Mouse (Mus musculus): ENCODE results near the gene Abr. TPM values are rescaled to one million over a fixed set of nuclear protein-coding genes. Genes with fewer than 3 reads are reported as not detected.
A peak's percentile ranks its signal among the peaks of the same experiment; 100 is the strongest.

Abr gene
- polyA plus RNA-seq, 1 experiment from 2014 or later = 70.2 TPM

GRCm38 (mm10) chr11:76478676-76479655, 143.1 kb downstream of the Abr start:
- 89% methylated on average over 13 of the region's 13 CpGs for WGBS
- H3K4me3 ChIP-seq = no peak overlapping the region
- no peaks in the 10 kb centered on the region for H3K9me3 ChIP-seq (replicated peaks)
- H3K27ac ChIP-seq = no peak overlapping the region
- H3K36me3 ChIP-seq (ENCODE audit: poor library complexity, severe bottlenecking) = peaks cover 13% of the 10 kb centered on the region; the same call in 1 of the 2 replicates
- no peak overlapping the region for H3K4me2 ChIP-seq
- H3K4me1 ChIP-seq = peaks cover 23% of the 10 kb centered on the region
- H3K9ac ChIP-seq = no peak overlapping the region
- no peak for ATAC-seq
- H3K27me3 ChIP-seq = no peaks in the 10 kb centered on the region

DNA sequence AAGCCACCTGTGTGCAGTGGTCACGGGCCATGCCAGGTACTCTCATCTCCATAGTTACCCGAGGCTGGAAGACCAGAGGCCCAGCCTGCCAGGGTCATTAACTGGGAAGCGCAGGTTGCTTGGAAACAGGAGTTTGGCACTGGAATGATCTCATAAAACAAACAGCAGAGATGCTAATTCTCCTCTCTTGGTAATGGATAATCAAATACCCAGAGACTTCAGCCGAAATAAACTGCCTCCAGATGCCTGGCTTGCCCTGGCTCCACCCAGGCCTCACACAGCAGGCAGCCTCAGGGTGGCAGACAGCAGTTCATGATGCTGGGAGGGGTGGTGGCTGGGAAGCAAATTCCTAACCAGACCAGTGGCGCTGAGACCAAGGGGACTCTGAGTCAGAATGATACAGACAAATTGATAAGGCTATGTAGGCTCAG, 145.0 kb downstream of the Abr start:
- Histone ChIP-seq H3K4me2 (no peak overlapping the region), H3K4me1 (peaks cover 32% of the 10 kb centered on the region), H3K27me3 (no peaks in the 10 kb centered on the region), H3K4me3 (no peak overlapping the region), H3K36me3 (ENCODE audit: poor library complexity, severe bottlenecking) (peaks cover 13% of the 10 kb centered on the region; the same call in 1 of the 2 replicates), H3K27ac (peak overlapping the region; percentile 57), H3K9ac (peak overlapping the region; percentile 34; the same call in 1 of the 2 replicates), H3K9me3 (replicated peaks) (no peaks in the 10 kb centered on the region)
- 29% methylated on average over 5 of the region's 5 CpGs for WGBS
- peak; percentile 20; the same call in 1 of the 2 replicates for ATAC-seq

GRCm38 (mm10) chr11:76476376-76477094, 145.6 kb downstream of the Abr start:
- peak overlapping the region; percentile 2; the same call in 1 of the 2 replicates for H3K9ac ChIP-seq
- no peak overlapping the region for H3K4me2 ChIP-seq
- H3K4me1 ChIP-seq = peaks cover 38% of the 10 kb centered on the region
- peaks cover 13% of the 10 kb centered on the region; the same call in 1 of the 2 replicates for H3K36me3 ChIP-seq (ENCODE audit: poor library complexity, severe bottlenecking)
- no peaks in the 10 kb centered on the region for H3K27me3 ChIP-seq
- H3K9me3 ChIP-seq (replicated peaks) = no peaks in the 10 kb centered on the region
- no peak overlapping the region for H3K4me3 ChIP-seq
- 71% methylated on average over 8 of the region's 8 CpGs for WGBS
- H3K27ac ChIP-seq = peak overlapping the region; percentile 57
- no peak for ATAC-seq

DNA sequence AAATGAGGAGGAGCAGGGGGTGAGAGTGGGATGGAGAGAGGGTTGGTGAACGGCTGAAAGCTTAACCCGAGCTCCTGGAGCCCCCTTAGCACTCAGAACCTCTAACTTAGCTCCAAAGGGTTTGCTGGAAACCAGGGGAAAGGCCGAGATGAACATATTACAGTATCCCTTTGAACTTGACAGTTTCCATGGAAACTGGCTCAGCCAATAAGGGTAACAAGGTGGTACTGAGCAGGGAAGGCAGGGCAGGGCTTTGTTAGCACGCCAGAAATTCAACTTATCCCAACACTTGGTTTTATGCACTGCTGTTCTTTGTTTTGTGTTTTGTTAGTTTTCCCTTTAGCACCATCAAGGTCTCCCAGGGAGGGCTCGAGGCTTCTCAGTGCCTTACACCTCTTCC, 149.5 kb downstream of the Abr start:
- H3K9me3 ChIP-seq (replicated peaks) = no peaks in the 10 kb centered on the region
- 7% methylated on average over 5 of the region's 5 CpGs for WGBS
- H3K4me2 ChIP-seq = peak overlapping the region; percentile 34
- peak; percentile 32; the same call in 1 of the 2 replicates for ATAC-seq
- peaks cover 69% of the 10 kb centered on the region for H3K4me1 ChIP-seq
- H3K9ac ChIP-seq = peak overlapping the region; percentile 44; the same call in 1 of the 2 replicates
- H3K4me3 ChIP-seq = no peak overlapping the region
- H3K27me3 ChIP-seq = no peaks in the 10 kb centered on the region
- peak overlapping the region; percentile 81 for H3K27ac ChIP-seq
- H3K36me3 ChIP-seq (ENCODE audit: poor library complexity, severe bottlenecking) = no peaks in the 10 kb centered on the region

- H3K4me2 ChIP-seq = peak overlapping the region; percentile 67
Observed at GRCm38 (mm10) chr11:76469311-76469998, 152.7 kb downstream of the Abr start.

DNA sequence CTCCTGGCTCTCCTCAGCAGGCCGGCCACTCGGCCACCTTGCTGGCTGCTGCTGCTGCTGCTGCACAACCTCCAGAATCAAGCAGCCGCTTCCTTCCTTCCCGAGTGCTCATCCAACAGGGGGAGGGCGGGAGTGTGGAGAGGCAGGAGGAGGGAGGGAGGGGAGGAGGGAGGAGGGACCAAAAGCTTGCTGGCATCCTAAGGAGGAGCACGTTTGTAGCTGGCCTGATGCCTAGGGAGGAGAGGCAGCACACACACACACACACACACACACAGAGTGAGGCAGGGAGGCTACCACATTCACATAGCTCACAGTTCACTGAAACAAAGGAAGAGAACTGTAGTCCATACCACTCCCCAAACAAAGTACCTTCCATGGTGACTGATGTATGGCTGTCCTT, 153.8 kb downstream of the Abr start:
- Histone ChIP-seq H3K27ac (peak overlapping the region; percentile 94), H3K9ac (peak overlapping the region; percentile 77), H3K36me3 (ENCODE audit: poor library complexity, severe bottlenecking) (peaks cover 9% of the 10 kb centered on the region), H3K4me2 (peak overlapping the region; percentile 67), H3K4me3 (peak overlapping the region; percentile 44), H3K9me3 (replicated peaks) (no peaks in the 10 kb centered on the region), H3K4me1 (peaks cover 91% of the 10 kb centered on the region), H3K27me3 (no peaks in the 10 kb centered on the region)
- WGBS = 0% methylated on average over 5 of the region's 6 CpGs
- peak; percentile 62 for ATAC-seq

More at GRCm38 (mm10) chr11:76469311-76469998, 152.7 kb downstream of the Abr start:
- Histone ChIP-seq H3K27me3 (no peaks in the 10 kb centered on the region), H3K27ac (peak overlapping the region; percentile 94), H3K4me3 (no peak overlapping the region), H3K9me3 (replicated peaks) (no peaks in the 10 kb centered on the region), H3K9ac (peak overlapping the region; percentile 77; the same call in 1 of the 2 replicates), H3K36me3 (ENCODE audit: poor library complexity, severe bottlenecking) (no peaks in the 10 kb centered on the region), H3K4me1 (peaks cover 84% of the 10 kb centered on the region)
- peak; percentile 55 for ATAC-seq
- WGBS = 24% methylated on average over 11 of the region's 11 CpGs

DNA sequence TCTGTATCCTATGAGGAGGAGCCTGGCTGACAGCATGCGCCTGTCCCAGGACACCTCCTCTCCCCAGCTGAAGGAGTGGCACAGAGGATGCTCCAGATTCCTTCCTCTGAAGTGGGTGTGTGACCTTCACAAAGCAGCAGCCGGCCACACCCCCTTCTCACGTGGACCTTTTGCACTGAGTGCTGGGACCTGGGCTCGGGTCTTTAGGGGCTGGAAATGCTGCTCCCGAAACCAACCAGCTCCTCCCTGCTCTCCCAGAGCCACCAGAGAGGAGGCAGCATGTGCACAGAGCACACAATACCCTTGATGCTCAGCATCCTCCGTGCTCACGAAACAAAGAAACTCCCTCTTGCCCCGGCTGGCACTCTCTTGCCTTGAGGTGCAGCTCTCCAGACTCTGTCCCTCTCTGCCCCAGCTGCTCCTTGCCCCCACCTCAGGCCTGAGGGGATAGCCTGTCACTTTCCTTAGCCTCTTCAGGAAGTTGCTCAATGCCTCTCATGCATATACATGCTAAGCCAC, 154.6 kb downstream of the Abr start:
- peak overlapping the region; percentile 77 for H3K9ac ChIP-seq
- H3K4me1 ChIP-seq = peaks cover 83% of the 10 kb centered on the region
- H3K27me3 ChIP-seq = no peaks in the 10 kb centered on the region
- WGBS = 3% methylated on average over 8 of the region's 8 CpGs
- H3K27ac ChIP-seq = peak overlapping the region; percentile 94
- H3K4me2 ChIP-seq = peak overlapping the region; percentile 67
- peak; percentile 39 for ATAC-seq
- peak overlapping the region; percentile 44 for H3K4me3 ChIP-seq
- H3K9me3 ChIP-seq (replicated peaks) = no peaks in the 10 kb centered on the region
- H3K36me3 ChIP-seq (ENCODE audit: poor library complexity, severe bottlenecking) = peaks cover 17% of the 10 kb centered on the region

DNA sequence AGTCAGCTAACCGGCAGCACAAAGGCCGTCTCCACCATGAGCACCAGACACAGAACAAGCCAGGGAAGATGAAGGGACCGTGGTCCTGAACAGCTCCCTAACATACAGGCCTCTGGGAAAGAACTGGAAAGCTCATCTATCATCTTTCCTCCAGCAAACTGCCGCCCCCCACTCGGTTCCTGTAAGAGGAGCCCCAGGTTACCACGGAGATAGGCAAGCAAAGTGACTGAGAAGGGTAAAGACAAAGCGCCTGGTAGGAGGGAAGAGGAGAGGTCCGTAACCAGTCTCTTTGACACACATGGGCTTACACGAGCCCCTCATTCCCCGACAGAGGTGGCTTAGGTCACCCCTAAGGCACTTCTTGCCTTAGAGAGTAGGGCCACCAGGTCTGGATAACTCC, 155.0 kb downstream of the Abr start:
- Histone ChIP-seq H3K9me3 (replicated peaks) (no peaks in the 10 kb centered on the region), H3K4me2 (peak overlapping the region; percentile 67), H3K4me3 (peak overlapping the region; percentile 44), H3K27ac (peak overlapping the region; percentile 94), H3K9ac (peak overlapping the region; percentile 77), H3K27me3 (no peaks in the 10 kb centered on the region), H3K36me3 (ENCODE audit: poor library complexity, severe bottlenecking) (peaks cover 22% of the 10 kb centered on the region), H3K4me1 (peaks cover 78% of the 10 kb centered on the region)
- ATAC-seq = no peak
- WGBS = 25% methylated on average over 10 of the region's 10 CpGs

- Histone ChIP-seq H3K9me3 (replicated peaks) (no peaks in the 10 kb centered on the region), H3K27ac (no peak overlapping the region), H3K36me3 (ENCODE audit: poor library complexity, severe bottlenecking) (peaks cover 34% of the 10 kb centered on the region), H3K4me3 (no peak overlapping the region), H3K27me3 (no peaks in the 10 kb centered on the region), H3K4me2 (peak overlapping the region; percentile 67), H3K4me1 (peaks cover 70% of the 10 kb centered on the region), H3K9ac (no peak overlapping the region)
- ATAC-seq = no peak
- WGBS = 93% methylated on average over 4 of the region's 4 CpGs
Observed at GRCm38 (mm10) chr11:76465879-76466278, 156.2 kb downstream of the Abr start.

GRCm38 (mm10) chr11:76461696-76462095, 160.4 kb downstream of the Abr start:
- Histone ChIP-seq H3K4me2 (no peak overlapping the region), H3K9ac (no peak overlapping the region), H3K4me3 (no peak overlapping the region), H3K27ac (no peak overlapping the region), H3K9me3 (replicated peaks) (no peaks in the 10 kb centered on the region), H3K4me1 (peaks cover 34% of the 10 kb centered on the region), H3K36me3 (ENCODE audit: poor library complexity, severe bottlenecking) (peaks cover 64% of the 10 kb centered on the region), H3K27me3 (no peaks in the 10 kb centered on the region)
- no peak for ATAC-seq
- 94% methylated on average over 5 of the region's 5 CpGs for WGBS

DNA sequence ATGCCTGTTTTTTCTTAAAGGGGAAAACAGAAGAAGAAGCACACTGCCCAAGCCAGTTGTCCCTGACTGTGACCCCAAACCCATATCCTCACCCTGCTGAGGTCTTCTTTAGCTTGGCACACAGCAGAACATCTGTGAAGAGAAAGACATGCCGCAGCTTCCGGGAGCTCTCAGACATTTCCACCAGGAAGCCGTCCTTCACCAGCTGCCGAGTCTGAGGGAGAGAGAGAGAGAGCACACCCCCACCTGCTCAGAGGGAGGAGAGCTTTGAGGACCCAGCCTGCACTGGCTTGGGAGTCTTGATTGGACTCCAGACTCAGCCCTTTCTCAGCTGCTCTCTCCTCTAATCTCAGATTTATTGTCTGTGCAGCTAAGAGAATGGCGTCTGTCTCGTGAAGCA, 160.9 kb downstream of the Abr start:
- 64% methylated on average over 6 of the region's 6 CpGs for WGBS
- Histone ChIP-seq H3K4me3 (no peak overlapping the region), H3K4me1 (peaks cover 34% of the 10 kb centered on the region), H3K36me3 (ENCODE audit: poor library complexity, severe bottlenecking) (peaks cover 66% of the 10 kb centered on the region), H3K27ac (no peak overlapping the region), H3K9me3 (replicated peaks) (no peaks in the 10 kb centered on the region), H3K4me2 (no peak overlapping the region), H3K27me3 (no peaks in the 10 kb centered on the region), H3K9ac (no peak overlapping the region)
- no peak for ATAC-seq
